Mouse (Mus musculus) spleen, postnatal 0 days (tissue): ENCODE data around the gene Chtop. TPM values are rescaled to one million over a fixed set of nuclear protein-coding genes. Genes with fewer than 3 reads are reported as not detected.

Source experiments
- polyA plus RNA-seq: library from polyadenylated mRNA; unstranded; fragments of >200 nt; fragmentation: Nextera tagmentation; extraction: Ambion mirVana; gene quantifications from 2 replicates; pipeline ENCODE4 v1.2.1, GENCODE M21; 2015

Chtop gene
- 70.1 and 74.6 TPM in 2 replicates for polyA plus RNA-seq

GRCm38 (mm10) chr3:90508950-90509746, at the start of gene Chtop:
Gene Chtop, minus strand, starts transcription at chr3:90509498.

GRCm38 (mm10) chr3:90537141-90537904, 28.0 kb upstream of the Chtop start, which contains the start of gene S100a16:
Gene S100a16, plus strand, starts transcription at chr3:90537254.

GRCm38 (mm10) chr3:90526580-90526979, 17.3 kb upstream of the Chtop start, which contains the start of gene S100a14:
Gene S100a14, plus strand, starts transcription at chr3:90526856.

GRCm38 (mm10) chr3:90513796-90514590, 4.7 kb upstream of the Chtop start, which contains the start of the genes S100a1 and S100a13:
Gene S100a1, minus strand, starts transcription at chr3:90514392.
Gene S100a13, plus strand, starts transcription at chr3:90514435.

GRCm38 (mm10) chr3:90490696-90491256, 18.5 kb downstream of the Chtop start, which contains the start of gene Snapin:
Gene Snapin, minus strand, starts transcription at chr3:90491033.

GRCm38 (mm10) chr3:90475831-90476611, 33.3 kb downstream of the Chtop start, which contains the start of gene Ilf2:
Gene Ilf2, plus strand, starts transcription at chr3:90476126.

GRCm38 (mm10) chr3:90465686-90466310, 43.5 kb downstream of the Chtop start, which contains the start of gene Npr1:
Gene Npr1, minus strand, starts transcription at chr3:90465866.

Other genes starting within 250 kb of the Chtop start
- 3.9 and 5.6 TPM in 2 replicates for gene Dennd4b, start 244.3 kb downstream of the Chtop start, polyA plus RNA-seq
- gene Gatad2b, start 216.3 kb downstream of the Chtop start, polyA plus RNA-seq, result 8.6 and 9.0 TPM in 2 replicates
- gene Slc27a3, start 119.6 kb downstream of the Chtop start, polyA plus RNA-seq, result 4.1 and 4.3 TPM in 2 replicates
- 9.1 and 9.8 TPM in 2 replicates for gene Ints3, start 75.9 kb downstream of the Chtop start, polyA plus RNA-seq
- 7.9 and 10.6 TPM in 2 replicates for gene Npr1, start 43.6 kb downstream of the Chtop start, polyA plus RNA-seq
- gene Ilf2, start 33.4 kb downstream of the Chtop start, polyA plus RNA-seq, result 73.8 and 76.5 TPM in 2 replicates
- gene Snapin, start 18.5 kb downstream of the Chtop start, polyA plus RNA-seq, result 36.4 and 43.7 TPM in 2 replicates
- 40.2 and 50.6 TPM in 2 replicates for gene S100a1, start 4.9 kb upstream of the Chtop start, polyA plus RNA-seq
- gene S100a13, start 4.9 kb upstream of the Chtop start, polyA plus RNA-seq, result 61.6 and 70.3 TPM in 2 replicates
- 0.15 TPM in 1 of 2 replicates, not detected in the other for gene S100a14, start 17.4 kb upstream of the Chtop start, polyA plus RNA-seq
- gene S100a16, start 27.8 kb upstream of the Chtop start, polyA plus RNA-seq, result 95.5 and 120 TPM in 2 replicates
- gene S100a3, start 51.1 kb upstream of the Chtop start, polyA plus RNA-seq, result 0.04 and 0.29 TPM in 2 replicates
- gene S100a2, start 80.7 kb upstream of the Chtop start, polyA plus RNA-seq, result 0.51 and 0.53 TPM in 2 replicates
- not detected in 2 replicates for gene Gm42674, start 92.4 kb upstream of the Chtop start, polyA plus RNA-seq
- gene S100a4, start 94.3 kb upstream of the Chtop start, polyA plus RNA-seq, result 31.4 and 44.9 TPM in 2 replicates
- gene S100a5, start 99.0 kb upstream of the Chtop start, polyA plus RNA-seq, result not detected in 2 replicates
- gene S100a6, start 103.4 kb upstream of the Chtop start, polyA plus RNA-seq, result 523 and 632 TPM in 2 replicates
- gene S100a7a, start 144.5 kb upstream of the Chtop start, polyA plus RNA-seq, result 0.12 and 0.19 TPM in 2 replicates
- gene S100a8, start 159.5 kb upstream of the Chtop start, polyA plus RNA-seq, result 6,399 and 9,279 TPM in 2 replicates
- gene S100a9, start 186.2 kb upstream of the Chtop start, polyA plus RNA-seq, result 4,383 and 6,343 TPM in 2 replicates
- gene Pglyrp4, start 217.4 kb upstream of the Chtop start, polyA plus RNA-seq, result 0.13 and 0.26 TPM in 2 replicates